Mouse (Mus musculus) kidney, embryonic 15.5 days (tissue): ENCODE results near the gene Xpo1. TPM values are rescaled to one million over a fixed set of nuclear protein-coding genes. Genes with fewer than 3 reads are reported as not detected.
"Not testable (repeated sequence)": the region's sequence is repeated elsewhere in the genome, so short reads cannot be mapped to it uniquely, and the experiment has no call there.

ENCODE experiments used
- ATAC-seq: fragments of 200-750 bp; cut with Nextera tagmentation; replicated peaks from 2 replicates; pipeline ENCODE4 v1.8.0; 2017; ENCODE audit warnings: moderate TSS enrichment; ENCODE audit not compliant: low FRiP score
- H3K27ac ChIP-seq: fragments of 300-500 bp; sonication (generic); 2 replicates; pipeline ENCODE4 v1.5.1; 2015; ENCODE audit warnings: mild to moderate bottlenecking, inconsistent platforms
- H3K27me3 ChIP-seq: fragments of 300-500 bp; sonication (generic); 2 replicates; pipeline ENCODE4 v1.6.1; 2015; ENCODE audit warnings: inconsistent platforms
- H3K36me3 ChIP-seq: fragments of 300-500 bp; sonication (generic); 2 replicates; pipeline ENCODE4 v1.6.1; 2015; ENCODE audit warnings: inconsistent platforms
- H3K4me1 ChIP-seq: fragments of 300-500 bp; sonication (generic); 2 replicates; pipeline ENCODE4 v1.6.1; 2015; ENCODE audit warnings: inconsistent platforms
- H3K4me2 ChIP-seq: fragments of 300-500 bp; sonication (generic); 2 replicates; pipeline ENCODE4 v1.6.1; 2015; ENCODE audit warnings: moderate library complexity, mild to moderate bottlenecking, inconsistent platforms
- H3K4me3 ChIP-seq: fragments of 300-500 bp; sonication (generic); replicated peaks from 2 replicates; pipeline ENCODE4 v1.5.1; 2015; ENCODE audit warnings: mild to moderate bottlenecking, inconsistent platforms
- H3K9ac ChIP-seq: fragments of 300-500 bp; sonication (generic); 2 replicates; pipeline ENCODE4 v1.6.1; 2015; ENCODE audit warnings: mild to moderate bottlenecking, inconsistent platforms
- H3K9me3 ChIP-seq: fragments of 300-500 bp; sonication (generic); replicated peaks from 2 replicates; pipeline ENCODE4 v1.6.1; 2016; ENCODE audit warnings: inconsistent platforms
- WGBS: fragments of 180-500 bp; shearing (Covaris S2); methylation state at CpG from one replicate; pipeline ENCODE4 v1.1.7; 2015; ENCODE audit warnings: mixed read lengths; 5-methylcytosine and 5-hydroxymethylcytosine counted together
- polyA plus RNA-seq: library from polyadenylated mRNA; unstranded; fragments of >200 nt; fragmentation: Nextera tagmentation; extraction: Ambion mirVana; gene quantifications from 2 replicates; pipeline ENCODE4 v1.2.1, GENCODE M21; 2015

The Xpo1 gene
- polyA plus RNA-seq, 1 experiment from 2014 or later, result 102 TPM

DNA sequence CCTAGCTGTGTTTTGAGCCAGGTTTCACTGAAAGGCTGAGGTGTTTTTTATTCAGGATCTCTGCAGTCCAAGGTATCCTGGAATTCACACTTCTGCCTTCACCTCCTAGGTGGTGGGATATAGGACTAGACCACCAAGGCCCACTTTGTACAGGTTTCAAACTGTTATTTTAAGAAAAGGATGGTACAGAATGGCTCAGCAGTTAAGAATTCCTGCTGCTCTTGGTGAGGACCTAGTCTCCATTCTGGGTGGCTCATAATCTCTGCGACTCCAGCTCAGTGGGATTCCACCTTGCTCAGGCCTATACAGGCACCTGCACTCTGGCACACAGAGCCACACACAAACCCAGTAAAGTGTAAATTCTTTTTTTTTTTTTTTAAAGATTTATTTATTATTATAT, 3.6 kb downstream of the Xpo1 start:
- Histone ChIP-seq H3K4me1 (peaks cover 30% of the 10 kb centered on the region), H3K9ac (no peak overlapping the region), H3K36me3 (peaks cover 38% of the 10 kb centered on the region), H3K4me3 (no peak overlapping the region), H3K27ac (no peak overlapping the region), H3K9me3 (no peaks in the 10 kb centered on the region), H3K27me3 (no peaks in the 10 kb centered on the region), H3K4me2 (peak overlapping the region; percentile 74; the same call in 1 of the 2 replicates)
- ATAC-seq, result no peak
- 83% methylated on average over 1 of the region's 1 CpGs for WGBS

DNA sequence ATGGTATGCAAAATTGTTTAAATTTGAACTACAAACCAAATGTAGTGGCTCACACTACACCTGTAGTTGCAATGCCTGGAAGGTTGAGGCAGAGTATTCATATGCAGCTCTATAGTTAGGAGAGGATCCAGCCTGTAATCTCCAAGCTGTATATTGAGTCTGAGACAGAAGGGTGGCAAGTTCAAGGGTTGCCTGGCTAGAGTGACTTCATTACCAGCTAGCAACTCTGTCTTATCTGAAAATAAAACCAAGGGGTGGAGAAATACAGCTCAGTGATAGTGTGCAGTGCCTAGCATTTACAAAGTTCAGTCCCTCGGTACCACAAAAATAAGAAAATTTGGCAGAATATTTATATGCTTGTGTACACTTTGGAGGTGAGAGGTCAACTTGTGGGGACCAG, 4.3 kb downstream of the Xpo1 start:
- Histone ChIP-seq H3K9ac (no peak overlapping the region), H3K27me3 (no peaks in the 10 kb centered on the region), H3K36me3 (peaks cover 45% of the 10 kb centered on the region), H3K4me3 (no peak overlapping the region), H3K9me3 (no peaks in the 10 kb centered on the region), H3K4me1 (peaks cover 26% of the 10 kb centered on the region), H3K4me2 (no peak overlapping the region), H3K27ac (no peak overlapping the region)
- ATAC-seq, result no peak
- WGBS, result 83% methylated on average over 1 of the region's 1 CpGs

DNA sequence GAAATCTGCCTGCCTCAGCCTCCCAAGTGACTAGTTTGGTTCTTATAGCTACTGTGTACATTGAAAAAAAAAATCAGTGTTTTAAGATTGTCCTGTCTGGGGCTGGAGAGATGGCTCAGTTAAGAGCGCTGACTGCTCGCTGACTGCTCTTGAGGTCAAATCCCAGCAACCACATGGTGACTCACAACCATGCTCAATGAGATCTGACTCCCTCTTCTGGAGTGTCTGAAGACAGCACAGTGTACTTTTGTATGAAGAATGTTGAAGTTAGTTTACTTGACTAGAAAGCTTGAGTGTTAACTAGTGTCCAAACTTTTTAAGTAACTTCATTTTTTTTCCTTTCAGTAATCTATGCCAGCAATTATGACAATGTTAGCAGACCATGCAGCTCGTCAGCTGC, 5.6 kb downstream of the Xpo1 start:
- Histone ChIP-seq H3K9ac (no peak overlapping the region), H3K9me3 (no peaks in the 10 kb centered on the region), H3K4me1 (peaks cover 26% of the 10 kb centered on the region), H3K4me2 (no peak overlapping the region), H3K27ac (no peak overlapping the region), H3K4me3 (no peak overlapping the region), H3K27me3 (no peaks in the 10 kb centered on the region), H3K36me3 (peaks cover 57% of the 10 kb centered on the region)
- 76% methylated on average over 3 of the region's 3 CpGs for WGBS
- ATAC-seq, result no peak

DNA sequence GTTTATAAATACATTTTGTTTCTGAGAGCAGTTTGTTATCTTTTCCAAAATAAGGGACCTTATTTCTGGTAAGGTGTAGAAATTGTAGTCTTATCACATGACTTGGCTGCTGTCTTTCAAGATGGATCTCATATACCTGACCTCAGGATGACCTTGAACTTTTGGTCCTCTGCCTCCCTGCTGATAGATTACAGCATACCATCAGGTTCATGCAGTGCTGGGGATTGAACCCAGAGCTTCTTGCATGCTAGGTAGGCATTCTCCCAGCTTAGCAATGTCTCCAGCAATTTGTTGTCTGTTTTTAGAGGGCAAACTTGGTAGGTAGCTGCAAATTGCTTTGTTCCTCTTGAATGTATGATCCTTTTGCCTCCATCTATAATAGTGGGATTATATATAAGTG, 9.1 kb downstream of the Xpo1 start:
- no peak overlapping the region for H3K27ac ChIP-seq
- ATAC-seq, result no peak
- no peak overlapping the region for H3K4me2 ChIP-seq
- H3K36me3 ChIP-seq, result peaks cover 75% of the 10 kb centered on the region
- no peaks in the 10 kb centered on the region for H3K9me3 ChIP-seq
- H3K9ac ChIP-seq, result no peak overlapping the region
- no peaks in the 10 kb centered on the region for H3K27me3 ChIP-seq
- H3K4me1 ChIP-seq, result peaks cover 9% of the 10 kb centered on the region; the same call in 1 of the 2 replicates
- no peak overlapping the region for H3K4me3 ChIP-seq

DNA sequence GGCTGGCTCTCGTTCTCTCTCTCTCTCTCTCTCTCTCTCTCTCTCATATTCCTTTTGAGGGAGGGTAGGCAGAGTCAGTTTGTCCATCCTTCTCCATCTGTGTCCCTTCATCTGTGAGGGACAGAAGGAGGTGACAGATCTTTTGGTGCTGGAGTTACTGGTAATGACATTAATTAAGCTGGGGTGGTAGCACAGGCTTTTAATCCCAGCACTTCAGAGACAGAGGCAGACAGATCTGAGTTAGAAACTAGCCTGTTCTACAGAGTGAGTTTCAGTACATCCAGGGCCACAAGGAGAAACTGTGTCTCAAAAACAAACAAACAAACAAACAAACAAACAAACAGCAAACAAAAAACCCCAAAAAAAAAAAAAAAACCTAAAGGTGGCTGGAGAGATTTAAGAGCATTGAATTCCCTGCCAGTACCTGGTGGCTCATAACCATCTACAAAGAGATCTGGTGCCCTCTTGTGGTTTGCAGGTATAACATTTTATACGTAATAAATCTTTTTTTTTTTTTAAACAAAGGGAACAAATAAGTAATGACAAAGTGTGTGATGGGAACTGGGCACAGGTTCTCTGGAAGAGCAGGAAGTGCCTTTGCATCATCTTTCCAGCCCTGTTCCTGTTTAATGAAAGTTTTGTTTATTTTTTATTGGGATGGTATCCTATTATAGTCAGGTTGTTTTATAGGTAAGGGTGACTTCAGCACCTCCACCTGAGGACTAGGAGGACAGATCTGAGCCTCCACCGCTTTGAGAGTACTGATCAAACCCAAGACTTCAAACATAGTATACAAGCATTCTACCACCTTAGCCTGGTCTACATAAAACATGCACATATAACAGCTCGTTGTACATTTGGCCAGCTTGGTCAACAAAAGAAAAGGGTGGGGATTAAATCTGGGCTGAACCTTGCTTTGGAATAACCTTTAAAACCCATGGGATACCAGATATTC, 16.2 kb downstream of the Xpo1 start:
- H3K27me3 ChIP-seq, result no peaks in the 10 kb centered on the region
- 79% methylated on average over 4 of the region's 4 CpGs for WGBS
- H3K36me3 ChIP-seq, result peaks cover 83% of the 10 kb centered on the region
- peak; percentile 46; the same call in 1 of the 2 replicates for ATAC-seq
- no peaks in the 10 kb centered on the region for H3K9me3 ChIP-seq
- no peak overlapping the region for H3K4me3 ChIP-seq
- no peak overlapping the region for H3K9ac ChIP-seq
- no peaks in the 10 kb centered on the region for H3K4me1 ChIP-seq
- H3K4me2 ChIP-seq, result no peak overlapping the region
- no peak overlapping the region for H3K27ac ChIP-seq

DNA sequence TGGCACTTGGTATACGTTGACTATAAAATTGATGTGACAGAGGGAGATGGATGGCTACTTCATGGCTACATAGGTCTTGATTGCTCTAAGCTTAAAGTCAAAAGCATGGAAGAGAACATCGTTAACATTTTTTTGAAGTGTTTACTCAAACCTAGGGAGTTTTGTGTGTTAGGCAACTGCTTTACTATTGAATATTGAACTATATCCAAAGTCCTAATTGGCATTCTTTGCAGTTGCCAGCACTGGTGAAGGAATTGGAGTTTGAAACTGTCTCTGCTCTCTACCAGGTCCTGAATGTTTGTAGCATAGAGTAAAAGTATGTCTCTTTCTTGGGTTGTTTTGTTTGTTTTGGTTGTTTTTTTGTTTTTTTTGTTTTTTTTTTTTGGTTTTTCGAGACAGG, 19.9 kb downstream of the Xpo1 start:
- H3K27ac ChIP-seq, result no peak overlapping the region
- 78% methylated on average over 3 of the region's 3 CpGs for WGBS
- H3K36me3 ChIP-seq, result peaks cover 90% of the 10 kb centered on the region
- no peaks in the 10 kb centered on the region for H3K4me1 ChIP-seq
- ATAC-seq, result no peak
- no peaks in the 10 kb centered on the region for H3K9me3 ChIP-seq
- H3K9ac ChIP-seq, result no peak overlapping the region
- no peak overlapping the region for H3K4me3 ChIP-seq
- no peak overlapping the region for H3K4me2 ChIP-seq
- H3K27me3 ChIP-seq, result no peaks in the 10 kb centered on the region

DNA sequence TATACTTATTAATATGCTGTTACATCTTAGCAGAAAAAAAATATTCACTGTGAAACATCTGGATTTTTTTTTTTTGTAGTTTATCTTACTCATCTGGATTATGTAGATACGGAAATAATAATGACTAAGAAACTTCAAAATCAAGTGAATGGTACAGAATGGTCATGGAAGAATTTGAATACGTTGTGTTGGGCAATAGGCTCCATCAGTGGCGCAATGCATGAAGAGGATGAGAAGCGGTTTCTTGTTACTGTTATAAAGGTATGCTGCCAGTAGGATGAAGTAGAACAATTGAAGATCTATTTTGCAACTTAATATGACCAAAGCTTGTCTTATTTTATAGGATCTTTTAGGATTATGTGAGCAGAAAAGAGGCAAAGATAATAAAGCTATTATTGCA, 28.6 kb downstream of the Xpo1 start:
- ATAC-seq, result no peak
- H3K9me3 ChIP-seq, result no peaks in the 10 kb centered on the region
- peaks cover 93% of the 10 kb centered on the region for H3K36me3 ChIP-seq
- no peak overlapping the region for H3K4me3 ChIP-seq
- H3K9ac ChIP-seq, result no peak overlapping the region
- H3K27ac ChIP-seq, result no peak overlapping the region
- H3K4me2 ChIP-seq, result no peak overlapping the region
- 98% methylated on average over 4 of the region's 4 CpGs for WGBS
- no peaks in the 10 kb centered on the region for H3K4me1 ChIP-seq
- no peaks in the 10 kb centered on the region for H3K27me3 ChIP-seq

DNA sequence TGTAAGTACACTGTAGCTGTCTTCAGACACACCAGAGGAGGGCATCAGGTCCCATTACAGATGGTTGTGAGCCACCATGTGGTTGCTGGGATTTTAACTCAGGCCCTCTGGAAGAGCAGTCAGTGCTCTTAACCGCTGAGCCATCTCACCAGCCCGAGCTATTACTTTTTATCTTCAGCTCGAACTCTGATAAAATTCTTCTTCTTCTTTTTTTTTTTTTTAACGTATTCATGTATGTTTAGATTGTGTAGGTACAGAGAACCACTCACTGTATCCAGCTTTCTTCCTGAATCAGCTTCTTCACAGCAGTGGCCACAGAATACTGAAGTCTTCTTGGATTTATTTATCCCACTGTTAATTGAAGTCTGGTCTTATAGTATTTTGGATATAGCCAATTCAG, 33.0 kb downstream of the Xpo1 start:
- not testable (repeated sequence) for H3K4me1 ChIP-seq, H3K27ac ChIP-seq, H3K9me3 ChIP-seq, H3K4me3 ChIP-seq, H3K9ac ChIP-seq, H3K4me2 ChIP-seq, H3K27me3 ChIP-seq, ATAC-seq
- WGBS, result 89% methylated on average over 4 of the region's 4 CpGs
- H3K36me3 ChIP-seq, result peaks cover 94% of the 10 kb centered on the region

DNA sequence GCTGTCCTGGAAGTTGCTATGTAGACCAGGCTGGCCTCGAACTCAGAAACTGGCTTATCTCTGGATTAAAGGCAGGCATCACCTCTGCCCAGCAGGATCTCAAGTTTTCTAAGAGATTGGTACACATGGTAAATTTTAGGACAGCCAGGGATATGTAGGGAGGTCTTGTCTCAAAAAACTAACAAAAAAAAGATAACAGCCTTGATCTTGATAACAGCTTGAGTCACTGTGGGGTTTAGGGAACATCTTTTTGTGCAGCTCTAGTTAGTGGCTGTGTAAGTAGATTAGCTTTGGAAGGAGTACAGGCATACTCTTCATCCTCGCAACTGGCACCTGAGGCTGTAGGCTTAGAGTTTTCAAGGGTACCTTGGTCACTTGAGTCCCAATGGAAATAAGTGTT, 41.5 kb downstream of the Xpo1 start:
- H3K27me3 ChIP-seq, result no peaks in the 10 kb centered on the region
- H3K9me3 ChIP-seq, result no peaks in the 10 kb centered on the region
- WGBS, result 95% methylated on average over 2 of the region's 2 CpGs
- no peak overlapping the region for H3K4me3 ChIP-seq
- H3K9ac ChIP-seq, result no peak overlapping the region
- no peak overlapping the region for H3K27ac ChIP-seq
- no peaks in the 10 kb centered on the region for H3K4me1 ChIP-seq
- no peak overlapping the region for H3K4me2 ChIP-seq
- ATAC-seq, result no peak
- peaks cover 71% of the 10 kb centered on the region for H3K36me3 ChIP-seq

DNA sequence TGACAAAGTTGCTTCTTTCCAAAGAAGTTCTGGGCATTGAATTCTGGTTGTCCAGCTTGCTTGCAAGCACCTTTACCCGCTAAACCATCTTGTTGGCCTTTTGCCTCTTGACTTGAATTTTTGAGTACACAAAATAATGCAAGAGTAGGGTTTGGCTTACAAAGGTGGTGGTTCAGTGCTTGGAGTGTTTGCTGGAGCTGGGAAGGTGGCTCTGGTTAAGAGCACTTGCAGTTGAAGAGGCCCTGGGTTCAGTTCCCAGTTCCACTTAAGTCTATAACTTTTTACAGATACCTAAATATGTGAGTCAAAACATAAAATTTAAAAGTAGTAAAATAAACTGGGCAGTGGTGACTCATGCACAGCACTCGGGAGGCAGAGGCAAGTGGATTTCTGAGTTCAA, 42.5 kb downstream of the Xpo1 start:
- Histone ChIP-seq H3K4me1 (no peaks in the 10 kb centered on the region), H3K9ac (no peak overlapping the region), H3K9me3 (no peaks in the 10 kb centered on the region), H3K27ac (no peak overlapping the region), H3K4me3 (no peak overlapping the region), H3K27me3 (no peaks in the 10 kb centered on the region), H3K36me3 (peaks cover 62% of the 10 kb centered on the region), H3K4me2 (no peak overlapping the region)
- no peak for ATAC-seq
- 99% methylated on average over 2 of the region's 2 CpGs for WGBS

DNA sequence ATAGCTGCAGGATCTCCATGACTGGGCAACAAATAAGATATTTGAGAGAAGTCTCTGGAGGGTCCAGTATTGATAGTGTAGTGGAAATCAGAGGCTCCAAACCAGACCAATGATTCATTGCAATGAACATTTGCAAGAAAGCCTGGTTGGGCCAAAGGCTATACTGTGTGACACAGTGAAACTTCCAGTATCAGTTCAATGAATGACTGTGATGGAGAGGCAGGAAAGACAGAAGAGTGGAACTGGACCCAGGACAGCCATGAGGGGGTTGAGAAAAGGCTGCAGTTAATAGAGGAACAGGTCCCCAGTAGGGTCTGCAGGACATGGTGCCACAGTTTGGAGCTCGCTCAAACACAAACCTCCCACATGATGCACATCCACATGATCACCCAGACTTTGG, 44.1 kb downstream of the Xpo1 start:
- H3K27ac ChIP-seq, result no peak overlapping the region
- H3K9me3 ChIP-seq, result no peaks in the 10 kb centered on the region
- peak; percentile 29 for ATAC-seq
- H3K36me3 ChIP-seq, result peaks cover 46% of the 10 kb centered on the region
- H3K27me3 ChIP-seq, result no peaks in the 10 kb centered on the region
- H3K9ac ChIP-seq, result no peak overlapping the region
- WGBS, result 96% methylated on average over 1 of the region's 1 CpGs
- H3K4me2 ChIP-seq, result no peak overlapping the region
- no peaks in the 10 kb centered on the region for H3K4me1 ChIP-seq
- no peak overlapping the region for H3K4me3 ChIP-seq

DNA sequence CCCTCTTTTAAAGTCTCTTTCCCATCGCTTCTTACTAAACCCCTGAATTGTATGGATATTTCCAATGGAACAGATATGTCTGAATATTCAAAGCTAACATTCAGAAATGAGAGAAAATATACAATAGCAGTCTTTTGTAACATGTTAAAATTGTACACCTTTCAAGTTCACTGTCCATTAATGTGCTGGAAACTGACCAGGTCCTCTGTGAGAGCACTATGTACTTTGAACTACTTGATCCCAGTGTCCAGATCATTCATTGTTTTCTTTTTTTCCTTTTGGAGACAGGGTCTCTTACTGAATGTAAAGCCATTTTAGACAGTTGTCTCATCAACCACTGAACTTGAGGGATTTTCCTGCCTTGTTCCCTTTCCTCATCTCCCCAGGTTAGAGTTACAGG, 47.3 kb downstream of the Xpo1 start:
- Histone ChIP-seq H3K9me3 (no peaks in the 10 kb centered on the region), H3K4me1 (0 out of 2 replicates have a peak, but pooled peaks cover 3% of the 10 kb centered on the region), H3K27me3 (no peaks in the 10 kb centered on the region), H3K27ac (no peak overlapping the region), H3K4me2 (no peak overlapping the region), H3K9ac (no peak overlapping the region), H3K4me3 (no peak overlapping the region), H3K36me3 (peaks cover 15% of the 10 kb centered on the region)
- ATAC-seq, result no peak
- WGBS, result 67% methylated on average over 1 of the region's 1 CpGs
